Mouse (Mus musculus): ENCODE measurements around the gene Tmed10.

The Tmed10 gene

DNA sequence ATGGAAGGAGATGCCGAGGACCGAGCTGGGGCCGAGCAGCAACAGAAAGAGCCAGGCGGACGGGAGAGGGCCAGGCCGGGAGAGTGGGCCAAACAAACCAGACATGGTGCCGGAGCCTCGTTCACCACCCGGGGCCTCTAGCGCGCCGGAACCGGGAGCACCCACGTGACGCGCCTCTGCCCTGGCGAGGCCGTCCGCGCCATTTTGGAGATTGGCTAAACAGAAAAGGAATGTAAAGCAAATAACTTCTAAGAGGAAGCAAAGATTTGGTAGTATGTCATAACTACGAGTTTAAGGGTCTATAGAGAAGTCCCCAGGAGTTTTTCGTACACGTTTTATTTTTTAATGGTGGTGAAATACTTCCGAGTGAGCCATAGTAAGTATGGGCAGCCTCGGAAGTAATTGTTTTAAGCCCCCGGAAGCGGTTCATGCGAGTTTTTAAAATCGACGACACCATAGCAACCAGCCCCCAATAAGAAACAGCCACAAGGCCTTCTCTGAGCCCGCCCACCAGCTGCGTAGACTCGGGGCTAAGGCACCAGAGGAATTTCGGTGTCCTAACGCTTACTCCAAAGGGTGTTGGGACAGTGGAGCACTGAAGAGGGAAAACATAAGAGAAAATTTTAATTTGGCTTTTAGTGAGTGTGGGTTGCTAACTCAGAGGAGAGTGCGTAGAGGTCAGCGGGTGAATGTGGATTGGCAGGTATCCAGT, at the start of gene Tmed10:
Gene Tmed10 (minus strand): TSS at position 287 of the 712 bp plus-strand sequence.
- 1% methylated on average over 37 of the region's 37 CpGs for WGBS

DNA sequence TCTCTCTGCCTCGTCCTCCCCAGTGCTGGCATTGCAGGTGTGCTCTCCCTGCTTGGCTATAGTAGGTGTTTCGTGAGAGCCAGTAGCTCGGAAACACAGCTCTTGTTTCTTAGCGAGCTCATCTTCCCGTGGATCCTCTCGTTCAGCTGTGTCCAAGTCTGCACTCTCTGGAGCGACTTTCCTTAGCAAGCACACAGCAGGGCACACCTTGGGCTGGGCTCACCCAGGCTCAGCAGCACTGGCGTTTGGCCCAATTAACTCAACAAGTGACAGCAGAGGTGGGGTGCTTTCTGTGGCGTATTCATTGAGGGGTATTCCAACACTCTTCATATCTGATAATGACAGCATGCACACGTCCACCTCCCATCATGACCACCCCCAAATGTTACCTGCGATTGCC, 48.6 kb upstream of the Tmed10 start:
- 88% methylated on average over 11 of the region's 11 CpGs for WGBS

DNA sequence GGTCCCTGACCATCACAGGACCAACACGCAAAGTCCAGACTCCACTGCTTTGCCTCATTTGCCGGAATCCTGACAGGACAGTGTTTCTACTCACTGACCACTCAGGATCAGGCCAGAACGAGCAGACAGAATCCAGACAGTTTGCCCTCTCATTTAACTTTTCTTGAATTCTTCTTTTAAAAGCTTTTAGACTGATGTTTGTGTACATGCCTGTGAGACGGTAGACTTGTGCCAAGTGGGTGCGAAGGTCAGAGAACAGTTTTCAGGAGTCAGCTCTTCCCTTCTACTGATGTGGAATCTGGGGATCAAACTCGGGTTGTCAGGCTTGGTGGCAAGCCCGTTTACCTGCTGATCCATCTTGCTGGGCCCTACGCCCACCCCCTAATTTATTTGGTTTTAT, 47.9 kb upstream of the Tmed10 start:
- 92% methylated on average over 8 of the region's 8 CpGs for WGBS

DNA sequence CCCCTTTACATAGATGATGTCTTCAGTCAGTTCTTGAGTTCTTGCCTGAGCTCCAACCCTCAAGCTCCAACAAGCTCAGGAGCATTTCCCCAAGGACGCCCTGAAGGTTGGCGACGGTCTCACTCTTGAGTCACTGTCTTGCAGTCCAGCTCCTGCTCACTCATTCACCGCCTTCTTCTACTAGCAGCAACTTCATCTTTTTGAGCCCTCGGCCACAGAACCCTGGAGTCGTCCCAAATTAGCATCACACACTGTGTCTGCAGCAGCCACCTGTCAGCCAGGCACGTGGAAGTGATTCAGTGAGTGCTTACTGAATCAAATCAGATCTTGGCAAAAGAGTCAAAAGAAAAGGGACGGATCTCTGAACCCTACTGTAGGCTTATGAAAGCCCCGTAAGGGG, 46.3 kb upstream of the Tmed10 start:
- WGBS = 61% methylated on average over 9 of the region's 9 CpGs

DNA sequence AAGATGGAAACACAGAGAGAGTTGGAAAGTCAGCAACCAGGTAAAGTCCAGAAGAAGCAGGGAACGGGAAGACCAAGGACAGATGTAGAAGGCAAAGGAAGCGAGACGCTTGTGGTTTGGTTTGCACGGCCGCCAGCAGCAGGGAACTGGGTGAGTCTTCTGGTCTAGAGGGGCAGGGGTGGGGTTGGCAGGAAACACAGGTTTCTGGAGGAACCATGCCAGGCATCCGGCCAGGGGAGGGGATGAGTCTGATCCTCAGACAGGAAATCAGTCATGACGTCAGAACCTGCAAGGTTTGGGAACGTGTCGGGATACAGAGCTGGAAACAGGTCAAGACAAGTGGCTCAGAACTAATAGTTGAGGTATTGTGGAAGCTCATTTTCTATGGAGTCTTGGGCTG, 43.2 kb upstream of the Tmed10 start:
- 73% methylated on average over 9 of the region's 9 CpGs for WGBS

DNA sequence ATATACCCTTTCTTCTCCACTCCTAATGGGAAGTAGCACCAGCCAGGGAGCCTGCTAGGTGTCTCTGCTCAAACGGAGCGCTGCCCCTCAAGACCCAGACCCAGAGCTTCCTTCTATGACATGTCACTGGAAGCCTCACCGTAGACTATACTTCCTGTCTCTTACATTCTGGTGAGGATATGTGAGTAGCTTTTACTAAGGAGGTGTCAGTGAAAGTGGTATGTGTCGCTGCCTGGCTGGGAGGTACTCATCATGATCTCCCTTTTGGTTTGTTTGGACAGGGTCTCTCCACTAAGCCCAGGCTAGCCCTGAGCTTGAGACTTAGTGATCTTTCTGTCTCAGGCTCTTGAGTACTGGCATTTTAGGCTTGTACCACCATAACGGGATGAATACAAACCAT, 41.7 kb upstream of the Tmed10 start:
- 79% methylated on average over 5 of the region's 5 CpGs for WGBS

DNA sequence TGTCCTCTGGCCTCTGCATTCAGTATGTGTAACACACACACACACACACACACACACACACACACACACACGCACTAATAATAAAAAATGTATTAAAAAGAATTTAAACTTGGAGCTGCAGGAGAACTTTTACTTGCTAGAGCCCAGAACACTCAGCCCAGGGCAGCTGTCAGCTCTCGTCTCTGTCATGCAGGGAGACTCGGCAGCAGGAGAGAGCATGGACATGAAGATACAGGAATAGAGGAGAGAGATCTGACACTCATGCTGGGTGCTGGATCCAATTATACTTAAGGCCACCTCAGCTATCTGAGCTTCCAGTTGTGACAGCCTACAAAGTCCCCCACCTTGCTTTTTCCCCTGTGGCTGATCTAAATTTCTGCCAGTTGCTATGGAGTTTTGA, 41.2 kb upstream of the Tmed10 start:
- 86% methylated on average over 3 of the region's 3 CpGs for WGBS

DNA sequence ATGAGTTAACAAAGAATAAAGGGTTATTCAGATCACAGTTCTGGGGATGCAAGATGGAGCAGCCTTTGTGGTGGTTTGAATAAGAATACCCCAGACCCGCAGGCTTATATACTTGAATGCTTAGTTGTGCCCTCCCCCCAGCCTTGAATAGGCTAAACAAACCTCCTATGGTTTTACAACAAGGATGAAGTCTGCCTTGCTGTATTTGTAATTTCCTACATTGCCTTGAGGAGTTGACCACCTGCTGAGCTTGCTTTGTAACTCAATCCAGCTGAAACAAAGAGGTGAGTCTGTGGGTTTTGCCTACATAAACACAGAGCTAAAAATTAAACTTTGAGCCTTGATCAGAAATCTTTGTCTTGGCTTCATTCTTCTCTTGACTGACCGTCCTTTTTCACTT, 36.5 kb upstream of the Tmed10 start:
- 49% methylated on average over 2 of the region's 2 CpGs for WGBS

DNA sequence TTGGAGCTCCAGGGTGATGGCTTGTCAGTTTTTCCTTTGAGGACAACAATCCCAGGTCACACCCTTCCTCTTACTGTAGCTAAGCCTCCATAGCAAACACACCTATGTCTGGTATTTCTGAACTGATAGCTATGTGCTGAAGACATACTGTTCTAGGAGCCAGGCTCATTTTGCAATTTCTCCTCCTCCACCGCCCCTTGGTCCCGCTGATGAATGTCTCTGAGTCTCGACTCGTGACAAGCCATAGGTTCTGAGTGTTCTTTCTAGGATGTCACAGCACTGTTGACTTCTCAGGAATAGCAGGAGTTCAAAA, 23.3 kb upstream of the Tmed10 start:
- 93% methylated on average over 4 of the region's 4 CpGs for WGBS

DNA sequence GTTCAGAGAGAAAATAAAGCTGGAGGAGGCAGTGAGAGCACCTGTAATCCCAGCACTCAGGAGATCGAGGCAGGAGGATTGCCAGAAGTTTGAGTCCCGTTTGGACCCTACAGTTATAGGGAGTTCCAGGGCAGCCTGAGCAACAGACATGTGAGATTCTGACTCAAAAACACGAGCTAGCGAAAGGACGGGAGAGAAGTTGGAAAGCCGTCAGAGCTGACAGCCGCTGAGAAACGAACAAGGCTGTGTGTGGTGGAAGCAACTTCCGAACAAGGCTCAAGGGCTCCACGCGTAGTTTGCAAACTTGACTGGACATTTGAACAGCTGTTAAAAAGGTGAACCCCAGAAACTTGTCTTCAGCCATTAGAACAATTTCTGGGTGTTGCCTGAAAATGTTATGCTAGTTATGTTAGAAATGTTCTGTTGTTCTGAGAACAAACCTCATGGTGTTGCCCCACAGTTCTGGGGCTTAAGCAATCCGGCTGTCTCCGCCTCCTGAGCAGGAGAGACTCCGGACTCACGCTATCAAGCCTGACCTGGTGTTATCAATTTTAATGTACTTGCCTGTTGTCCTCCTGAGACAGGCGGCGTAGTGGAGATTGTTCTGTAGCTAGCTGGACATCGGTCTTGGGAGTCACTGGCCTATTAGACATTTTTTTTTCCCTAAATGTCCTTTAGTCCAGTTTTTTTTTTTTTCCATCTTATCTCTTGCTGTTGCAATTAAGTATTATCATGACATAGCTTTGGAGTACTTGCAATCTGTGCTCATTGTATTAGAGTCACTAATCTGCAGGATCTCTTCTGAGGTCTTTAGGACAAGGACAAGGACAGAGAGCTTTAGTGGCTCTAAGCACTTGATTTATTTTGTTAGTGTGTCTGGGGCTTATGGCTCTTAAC, 22.7 kb upstream of the Tmed10 start:
- 78% methylated on average over 18 of the region's 18 CpGs for WGBS

DNA sequence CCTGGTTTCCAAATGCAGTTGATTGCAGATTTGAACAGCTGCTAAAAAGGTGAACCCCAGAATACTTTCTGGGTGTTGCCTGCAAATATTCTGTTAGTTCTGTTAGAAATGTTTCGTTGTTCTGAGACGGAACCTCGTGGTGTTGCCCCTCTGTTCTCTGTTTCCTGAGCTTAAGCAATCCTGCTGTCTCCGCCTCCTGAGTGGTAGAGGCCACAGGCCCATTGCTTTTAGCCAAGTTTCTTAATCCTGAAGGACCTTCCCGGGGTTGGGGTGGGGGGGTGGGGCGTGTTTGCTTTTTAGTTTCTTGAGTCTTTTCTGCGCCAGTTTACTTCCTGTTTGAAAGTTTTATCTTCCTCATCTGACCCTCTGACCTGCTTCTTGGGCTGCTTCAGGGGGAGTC, 19.3 kb upstream of the Tmed10 start:
- WGBS = 74% methylated on average over 7 of the region's 7 CpGs

DNA sequence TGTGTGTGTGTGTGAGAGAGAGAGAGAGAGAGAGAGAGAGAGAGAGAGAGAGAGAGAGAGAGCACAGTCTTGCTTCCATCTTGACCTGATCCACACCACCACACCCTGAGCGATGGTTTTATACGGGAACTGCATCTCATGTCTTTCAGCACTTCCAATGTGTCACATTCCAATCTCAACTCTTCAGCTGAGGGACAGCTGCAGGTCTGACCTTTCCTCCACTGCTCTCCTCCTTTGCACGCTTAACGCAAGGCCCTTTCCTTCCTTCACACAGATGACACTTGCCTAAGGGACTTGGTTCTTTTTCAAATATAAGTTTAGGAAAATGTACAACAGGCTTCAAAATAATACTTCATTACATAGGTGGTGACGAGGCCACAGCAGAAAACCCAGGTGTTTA, 18.9 kb upstream of the Tmed10 start:
- WGBS = 91% methylated on average over 5 of the region's 5 CpGs

DNA sequence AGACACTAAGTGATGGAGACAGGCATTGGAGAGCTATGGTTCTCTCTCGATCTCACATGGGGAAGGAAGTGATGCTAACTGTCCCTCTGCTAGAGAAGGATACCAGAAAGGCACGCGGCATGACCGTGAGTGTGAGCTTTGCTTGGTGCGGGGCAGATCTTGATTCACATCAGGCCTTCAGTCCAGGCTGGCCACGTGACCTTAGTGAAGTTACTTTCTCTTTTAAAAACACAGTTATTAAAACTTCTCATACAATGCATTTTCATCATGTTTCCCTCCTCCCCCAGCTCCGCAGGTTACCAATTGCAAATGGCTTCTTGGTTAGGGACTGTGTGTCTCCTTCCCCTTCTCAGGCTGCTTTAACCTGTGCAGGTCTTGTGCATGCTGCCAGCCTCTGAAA, 16.5 kb upstream of the Tmed10 start:
- WGBS = 92% methylated on average over 7 of the region's 7 CpGs

DNA sequence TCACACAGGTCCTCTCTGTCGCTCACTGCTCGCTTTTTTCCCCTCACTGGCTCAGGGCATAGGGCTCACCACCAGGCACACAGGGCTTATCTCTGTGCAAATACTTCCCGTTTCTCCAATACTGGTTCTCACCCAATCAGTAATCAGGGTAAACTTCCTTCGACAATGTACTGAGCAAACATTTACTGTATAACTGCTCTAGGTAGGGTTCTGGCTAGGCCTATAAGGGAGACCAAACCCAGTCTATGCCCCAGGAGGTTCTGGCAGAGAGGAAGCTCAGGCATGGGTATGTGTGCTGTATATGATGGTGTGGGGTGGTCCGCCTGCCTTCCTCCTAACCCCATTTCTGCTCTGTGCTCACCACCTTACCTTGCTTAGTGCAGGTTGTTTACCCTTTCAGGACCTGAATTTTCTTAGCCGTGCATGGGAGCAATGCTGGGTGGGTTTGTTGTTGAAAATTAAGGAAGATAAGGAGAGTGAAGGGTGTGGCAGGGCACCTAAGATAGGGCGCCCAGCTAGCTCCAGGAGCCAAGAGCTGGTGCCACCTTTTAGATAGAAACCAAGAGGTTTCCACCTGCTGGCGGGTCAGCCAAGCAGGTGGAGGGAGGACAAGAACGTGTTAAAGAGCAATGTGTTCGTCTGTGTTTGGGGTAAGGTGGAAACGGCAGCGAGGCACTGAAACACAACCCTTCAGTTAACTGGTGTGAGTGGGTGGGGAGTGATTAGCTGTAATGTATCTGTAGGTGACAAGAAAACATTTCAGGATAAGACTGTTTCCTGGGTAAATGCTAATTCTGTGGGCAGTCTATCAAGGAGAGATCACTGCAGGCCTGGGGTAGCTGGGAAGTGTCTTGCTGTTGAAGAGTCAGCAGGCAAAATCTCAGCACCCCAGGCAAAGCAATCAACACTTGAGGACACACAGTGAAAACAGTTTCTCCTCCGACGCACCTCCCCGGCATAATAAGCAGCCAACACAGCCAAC, 14.8 kb upstream of the Tmed10 start:
- WGBS = 84% methylated on average over 15 of the region's 15 CpGs

DNA sequence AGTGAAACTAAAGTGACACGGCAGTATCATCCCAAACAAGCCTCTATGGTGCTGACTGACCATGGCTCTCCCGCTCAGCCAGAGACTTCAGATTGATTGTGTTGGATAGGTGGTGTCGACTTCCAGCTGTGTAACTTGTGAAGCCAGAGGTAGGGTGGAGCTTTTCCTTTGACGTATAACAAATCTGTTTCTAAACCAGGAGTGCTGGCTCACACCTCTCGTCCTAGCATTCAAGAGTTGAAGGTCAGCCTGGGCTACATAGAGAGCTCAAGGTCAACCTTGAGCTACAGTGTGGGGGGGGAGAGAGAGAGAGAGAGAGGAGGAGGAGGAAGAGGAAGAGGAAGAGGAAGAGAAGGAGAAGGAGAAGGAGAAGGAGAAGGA, 11.3 kb upstream of the Tmed10 start:
- WGBS = 75% methylated on average over 5 of the region's 5 CpGs

DNA sequence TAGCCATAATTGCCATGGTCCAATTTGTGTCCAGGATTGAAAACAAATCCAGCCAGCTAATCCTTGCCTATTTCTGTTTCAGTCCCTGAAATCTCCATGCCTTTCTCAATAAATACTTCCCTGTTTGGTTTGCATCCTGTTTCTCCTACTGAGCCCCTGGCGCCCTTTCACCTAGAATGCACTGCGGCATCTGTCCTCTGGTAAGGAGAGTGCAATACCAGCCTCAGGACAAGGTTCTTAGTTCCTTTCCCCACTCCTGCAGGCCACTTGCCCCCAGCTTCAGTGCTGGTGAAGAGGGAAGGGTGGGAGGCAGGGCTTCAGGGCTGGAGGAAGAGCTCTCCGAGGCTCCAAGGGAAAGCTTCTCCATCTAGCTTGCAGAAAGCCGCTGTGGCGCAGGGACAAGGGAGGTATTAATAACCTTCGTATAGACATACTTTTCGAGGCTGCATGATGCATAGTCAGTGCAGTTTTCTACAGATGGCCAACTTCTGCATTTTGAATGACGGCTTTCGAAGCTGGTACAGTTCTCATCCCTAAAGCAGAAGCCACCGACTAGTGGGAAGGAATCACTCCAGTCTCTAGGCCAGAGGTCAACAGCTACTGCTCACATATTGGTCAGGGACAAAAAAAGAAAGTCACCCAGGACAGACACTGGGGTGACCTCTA, 10.8 kb upstream of the Tmed10 start:
- 68% methylated on average over 10 of the region's 10 CpGs for WGBS

DNA sequence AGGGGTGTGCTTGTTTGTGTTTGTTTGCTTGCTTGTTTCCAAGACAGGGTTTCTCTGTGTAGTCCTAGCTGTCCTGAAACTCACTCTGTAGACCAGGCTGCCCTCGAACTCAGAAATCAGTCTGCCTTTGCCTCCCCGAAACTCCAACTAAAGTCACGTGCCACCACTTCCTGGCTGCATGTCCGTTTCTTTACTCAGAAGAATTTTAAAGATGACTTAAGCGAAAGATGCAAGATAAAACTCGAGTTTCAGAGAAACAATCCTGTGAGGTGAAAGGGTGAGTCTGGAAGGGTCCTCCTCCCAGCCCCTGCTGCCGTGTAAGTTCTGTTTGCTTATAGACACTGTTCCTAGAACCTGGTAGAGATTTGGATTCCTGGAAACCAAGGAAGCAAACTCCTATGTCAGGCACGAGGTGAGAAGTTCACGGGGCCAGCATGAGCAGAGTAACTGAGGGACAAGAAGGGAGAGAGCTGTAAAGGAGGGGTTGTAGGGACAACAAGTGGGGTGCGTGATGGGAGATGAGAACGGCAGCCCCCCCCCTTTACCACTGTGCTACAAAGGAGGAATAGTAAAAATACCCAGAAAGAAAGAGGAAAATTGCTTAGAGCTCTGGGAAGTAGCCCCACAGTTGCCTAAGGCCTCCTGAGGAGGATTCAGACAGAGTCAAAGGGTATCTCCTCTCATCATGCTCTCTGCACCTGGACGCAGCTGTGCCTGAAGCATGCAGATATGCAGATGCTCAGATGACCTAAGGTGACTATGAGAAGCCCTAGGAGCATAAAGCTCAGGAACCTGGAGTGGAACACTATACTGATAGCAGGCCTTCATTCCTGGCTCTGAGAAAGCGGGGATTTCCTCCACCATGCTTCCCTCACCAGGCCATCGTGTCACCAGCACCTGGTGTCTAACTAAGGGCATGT, 8.4 kb upstream of the Tmed10 start:
- 83% methylated on average over 14 of the region's 14 CpGs for WGBS

DNA sequence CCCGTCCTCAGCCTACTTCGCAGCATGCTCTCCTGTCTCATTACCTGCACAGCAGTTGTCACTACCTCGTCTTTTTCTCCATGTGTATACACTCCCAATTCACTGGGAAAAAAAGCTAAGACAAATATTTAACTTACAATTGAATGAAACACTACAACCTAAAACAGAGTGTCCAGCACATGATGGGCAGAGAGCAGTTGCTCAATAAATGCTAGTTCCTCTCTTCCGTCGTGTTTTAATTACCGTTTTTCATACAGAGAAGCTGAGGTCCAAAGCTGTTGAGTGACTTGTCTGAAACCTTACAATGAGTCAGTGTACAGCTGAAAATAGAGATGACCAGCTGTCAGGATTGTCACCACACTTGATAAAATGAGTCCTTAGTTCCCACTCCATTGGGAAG, 6.9 kb upstream of the Tmed10 start:
- WGBS = 82% methylated on average over 6 of the region's 6 CpGs

DNA sequence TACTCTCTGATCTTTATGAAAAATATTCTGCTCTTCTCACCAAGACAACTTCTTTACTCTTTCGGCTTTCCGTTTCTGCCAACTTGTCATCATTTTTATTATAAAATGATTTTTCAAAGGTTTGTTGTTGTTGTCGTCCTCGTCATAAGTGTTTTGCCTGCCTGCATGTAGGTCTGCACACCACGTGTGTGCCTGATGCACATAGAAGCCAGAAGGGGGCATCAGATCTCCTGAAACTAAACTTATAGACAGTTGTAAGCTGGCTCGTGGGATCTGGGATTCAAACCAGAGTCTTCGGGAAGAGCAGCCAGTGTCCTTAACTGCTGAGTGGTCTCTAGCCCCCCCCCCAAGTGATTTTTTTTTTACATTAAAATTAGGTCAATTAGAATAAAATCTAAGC, 6.3 kb upstream of the Tmed10 start:
- 78% methylated on average over 7 of the region's 7 CpGs for WGBS

DNA sequence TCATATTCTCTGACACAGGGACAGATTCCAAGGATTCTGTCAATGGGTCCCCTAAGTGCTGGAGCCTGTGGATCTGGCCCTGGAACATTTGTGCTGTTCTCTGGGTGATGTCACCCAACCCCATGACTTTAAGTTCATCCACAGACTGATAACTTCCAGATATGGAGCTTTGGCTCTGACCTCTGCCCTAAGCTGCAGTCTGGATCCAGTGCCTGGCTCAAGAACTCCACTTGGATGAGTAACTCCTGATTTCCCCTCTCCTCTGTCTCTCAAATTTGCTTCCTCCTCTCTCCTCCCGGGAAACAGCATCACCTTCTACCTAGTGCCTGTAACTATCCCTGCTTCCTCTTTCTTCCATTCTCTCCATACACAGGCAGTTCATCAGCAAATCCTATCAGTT, 5.7 kb upstream of the Tmed10 start:
- 83% methylated on average over 1 of the region's 1 CpGs for WGBS

DNA sequence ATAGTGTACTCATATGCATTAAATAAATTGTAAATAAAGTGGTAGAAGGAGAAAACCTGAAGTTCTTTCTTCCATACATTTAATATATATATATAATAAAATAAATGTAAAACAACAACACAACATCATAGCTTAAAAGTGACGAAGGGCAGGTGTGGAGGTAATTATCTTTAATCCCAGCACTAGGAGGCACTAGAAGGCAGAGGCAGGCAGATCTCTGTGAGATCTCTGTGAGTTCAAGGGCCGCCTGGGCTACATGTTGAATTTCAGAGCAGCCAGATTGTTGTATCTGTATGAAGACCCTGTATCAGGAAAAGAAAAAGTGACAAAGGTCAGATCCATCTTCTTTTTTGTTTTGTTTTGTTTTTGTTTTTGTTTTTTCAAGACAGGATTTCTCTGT, 3.6 kb upstream of the Tmed10 start:
- WGBS = 93% methylated on average over 2 of the region's 2 CpGs
